Mouse (Mus musculus): ENCODE measurements around the gene Rnaset2b. TPM values are rescaled to one million over a fixed set of nuclear protein-coding genes. Genes with fewer than 3 reads are reported as not detected.
"Not testable (repeated sequence)": the region's sequence is repeated elsewhere in the genome, so short reads cannot be mapped to it uniquely, and the experiment has no call there.

The Rnaset2b gene
- polyA plus RNA-seq, 1 experiment from 2014 or later, result 161 TPM

DNA sequence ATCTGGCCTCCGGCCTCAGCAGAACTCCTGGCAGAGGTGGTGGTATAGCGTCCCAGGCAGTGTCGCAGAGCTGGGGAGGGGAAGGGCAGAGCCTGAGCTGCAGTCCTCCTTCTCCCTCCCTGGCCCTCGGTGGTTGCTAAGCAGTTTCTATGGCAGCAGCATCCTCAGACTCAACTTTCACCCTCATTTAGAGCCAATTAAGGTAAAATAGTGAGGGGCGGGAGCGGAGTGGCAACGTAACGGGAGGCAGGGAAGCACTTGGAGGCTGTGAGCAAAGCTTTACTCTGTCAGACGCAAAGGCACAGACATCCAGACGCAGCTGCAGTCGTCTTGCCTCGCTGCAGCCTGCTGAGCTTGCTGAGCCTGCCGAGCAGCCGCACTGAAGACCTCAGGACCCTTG lies 54.8 kb downstream of the Rnaset2b start, which contains the start of gene Gm1604a:
Gm1604a (plus strand) TSS at position 312 of the 400 bp plus-strand sequence.
- 10% methylated on average over 6 of the region's 14 CpGs for WGBS
- not testable (repeated sequence) for H3K27me3 ChIP-seq (ENCODE audit: control insufficient read depth, insufficient read depth, low read length)
- ATAC-seq (ENCODE audit: insufficient number of reproducible peaks, low FRiP score, low TSS enrichment, low read depth), result peak; percentile 51; the same call in 1 of the 2 replicates

DNA sequence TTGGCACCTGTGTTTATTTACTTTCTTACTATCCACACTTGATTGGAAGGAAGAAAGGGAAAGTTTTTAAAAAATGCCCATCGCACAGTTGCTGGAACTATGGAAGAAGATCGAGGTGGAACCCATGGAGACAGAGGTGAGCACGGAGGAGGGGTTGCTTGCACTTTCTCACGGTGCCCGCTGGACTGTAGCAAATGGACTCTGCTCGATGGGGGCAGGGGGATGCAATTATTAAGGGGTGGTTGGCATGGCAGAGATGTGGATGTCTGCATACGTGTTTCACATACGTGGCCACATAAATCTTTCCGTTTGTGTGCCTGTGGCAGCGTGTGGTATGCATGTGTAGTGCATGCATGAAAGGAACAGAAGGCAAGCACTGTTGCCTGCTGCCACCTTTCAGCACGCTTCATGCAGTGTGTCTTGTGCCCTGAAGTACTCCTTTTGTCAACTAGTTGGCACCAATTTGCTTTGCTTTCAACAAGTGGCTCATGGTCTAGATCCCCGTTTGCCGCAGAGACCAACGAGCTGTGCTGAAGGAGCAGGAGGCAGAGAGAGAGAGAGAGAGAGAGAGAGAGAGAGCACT lies 55.4 kb downstream of the Rnaset2b start:
- not testable (repeated sequence) for H3K4me3 ChIP-seq (ENCODE audit: low read depth, low read length); DNase-seq (ENCODE audit: low spot score); H3K27ac ChIP-seq (replicated peaks; ENCODE audit: low read depth, low read length); ATAC-seq (ENCODE audit: insufficient number of reproducible peaks, low FRiP score, low TSS enrichment, low read depth); H3K9me3 ChIP-seq (ENCODE audit: control insufficient read depth, low read length); H3K27me3 ChIP-seq (ENCODE audit: control insufficient read depth, insufficient read depth, low read length); H3K4me2 ChIP-seq (ENCODE audit: low read depth, severe bottlenecking); H3K9ac ChIP-seq (ENCODE audit: low read length); H3K36me3 ChIP-seq (ENCODE audit: control insufficient read depth, insufficient read depth, low read length); H3K4me1 ChIP-seq (ENCODE audit: control insufficient read depth, insufficient read depth, low read length)
- 55% methylated on average over 3 of the region's 14 CpGs for WGBS

More for the DNA sequence above, 54.8 kb downstream of the Rnaset2b start, which contains the start of gene Gm1604a:
- H3K4me3 ChIP-seq (ENCODE audit: low read depth, low read length); H3K9me3 ChIP-seq (ENCODE audit: control insufficient read depth, low read length); H3K4me1 ChIP-seq (ENCODE audit: control insufficient read depth, insufficient read depth, low read length); H3K36me3 ChIP-seq (ENCODE audit: control insufficient read depth, insufficient read depth, low read length); H3K27ac ChIP-seq (replicated peaks; ENCODE audit: low read depth, low read length); H3K4me2 ChIP-seq (ENCODE audit: low read depth, severe bottlenecking); DNase-seq (ENCODE audit: low spot score); H3K9ac ChIP-seq (ENCODE audit: low read length): not testable (repeated sequence)

DNA sequence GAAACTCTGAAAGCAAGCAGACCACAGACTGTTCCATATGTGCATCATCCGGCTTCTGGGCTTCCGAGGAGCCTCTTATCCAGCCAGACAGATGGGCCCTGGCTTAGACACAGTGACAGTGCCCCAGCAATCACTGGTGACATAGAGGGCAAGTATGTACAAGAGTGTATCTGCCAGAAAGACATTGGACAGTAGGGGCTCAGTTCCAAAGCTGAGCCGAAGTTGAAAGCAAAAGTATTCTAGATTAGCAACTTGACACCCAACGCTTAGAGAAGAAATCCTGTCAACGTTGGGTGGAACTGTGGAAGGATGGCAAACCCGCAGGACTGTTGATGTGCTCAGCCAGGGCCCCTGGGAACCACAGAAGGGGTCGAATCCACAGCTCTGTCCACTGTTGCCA lies 59.8 kb downstream of the Rnaset2b start:
- not testable (repeated sequence) for H3K36me3 ChIP-seq (ENCODE audit: control insufficient read depth, insufficient read depth, low read length); H3K9me3 ChIP-seq (ENCODE audit: control insufficient read depth, low read length); H3K4me1 ChIP-seq (ENCODE audit: control insufficient read depth, insufficient read depth, low read length); H3K9ac ChIP-seq (ENCODE audit: low read length); DNase-seq (ENCODE audit: low spot score); H3K4me2 ChIP-seq (ENCODE audit: low read depth, severe bottlenecking); H3K4me3 ChIP-seq (ENCODE audit: low read depth, low read length); ATAC-seq (ENCODE audit: insufficient number of reproducible peaks, low FRiP score, low TSS enrichment, low read depth); H3K27me3 ChIP-seq (ENCODE audit: control insufficient read depth, insufficient read depth, low read length); H3K27ac ChIP-seq (replicated peaks; ENCODE audit: low read depth, low read length)
- 74% methylated on average over 6 of the region's 7 CpGs for WGBS

DNA sequence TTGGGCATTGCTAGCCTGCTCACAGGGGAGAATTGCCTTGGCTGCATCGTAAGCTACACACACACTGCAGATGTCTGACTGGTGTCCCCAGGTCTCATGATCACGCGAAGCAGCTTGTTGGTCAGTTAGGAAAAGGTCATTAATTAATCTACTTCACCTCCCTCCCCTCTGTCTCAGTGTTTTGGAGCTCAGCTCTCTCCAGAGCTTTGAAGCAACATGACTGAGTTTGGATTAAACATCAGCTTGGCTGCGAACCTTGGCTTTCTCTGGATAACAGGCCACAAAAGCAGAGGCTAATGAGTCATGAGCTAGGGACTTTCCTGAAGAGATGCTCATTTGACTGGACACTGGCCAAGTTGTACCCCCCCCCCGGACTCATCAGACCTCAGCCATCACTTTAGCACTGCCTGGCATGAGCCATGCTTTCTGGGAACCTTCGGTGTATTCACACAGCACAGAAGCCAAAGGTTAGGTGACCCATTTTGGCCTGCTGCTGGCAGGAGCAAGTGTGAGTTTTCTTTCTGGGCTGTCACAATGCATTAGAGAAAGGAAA lies 60.3 kb downstream of the Rnaset2b start:
- H3K4me3 ChIP-seq (ENCODE audit: low read depth, low read length); H3K4me2 ChIP-seq (ENCODE audit: low read depth, severe bottlenecking); ATAC-seq (ENCODE audit: insufficient number of reproducible peaks, low FRiP score, low TSS enrichment, low read depth); H3K9ac ChIP-seq (ENCODE audit: low read length); H3K27me3 ChIP-seq (ENCODE audit: control insufficient read depth, insufficient read depth, low read length); H3K9me3 ChIP-seq (ENCODE audit: control insufficient read depth, low read length); H3K4me1 ChIP-seq (ENCODE audit: control insufficient read depth, insufficient read depth, low read length); H3K27ac ChIP-seq (replicated peaks; ENCODE audit: low read depth, low read length); H3K36me3 ChIP-seq (ENCODE audit: control insufficient read depth, insufficient read depth, low read length); DNase-seq (ENCODE audit: low spot score): not testable (repeated sequence)
- 74% methylated on average over 3 of the region's 6 CpGs for WGBS

DNA sequence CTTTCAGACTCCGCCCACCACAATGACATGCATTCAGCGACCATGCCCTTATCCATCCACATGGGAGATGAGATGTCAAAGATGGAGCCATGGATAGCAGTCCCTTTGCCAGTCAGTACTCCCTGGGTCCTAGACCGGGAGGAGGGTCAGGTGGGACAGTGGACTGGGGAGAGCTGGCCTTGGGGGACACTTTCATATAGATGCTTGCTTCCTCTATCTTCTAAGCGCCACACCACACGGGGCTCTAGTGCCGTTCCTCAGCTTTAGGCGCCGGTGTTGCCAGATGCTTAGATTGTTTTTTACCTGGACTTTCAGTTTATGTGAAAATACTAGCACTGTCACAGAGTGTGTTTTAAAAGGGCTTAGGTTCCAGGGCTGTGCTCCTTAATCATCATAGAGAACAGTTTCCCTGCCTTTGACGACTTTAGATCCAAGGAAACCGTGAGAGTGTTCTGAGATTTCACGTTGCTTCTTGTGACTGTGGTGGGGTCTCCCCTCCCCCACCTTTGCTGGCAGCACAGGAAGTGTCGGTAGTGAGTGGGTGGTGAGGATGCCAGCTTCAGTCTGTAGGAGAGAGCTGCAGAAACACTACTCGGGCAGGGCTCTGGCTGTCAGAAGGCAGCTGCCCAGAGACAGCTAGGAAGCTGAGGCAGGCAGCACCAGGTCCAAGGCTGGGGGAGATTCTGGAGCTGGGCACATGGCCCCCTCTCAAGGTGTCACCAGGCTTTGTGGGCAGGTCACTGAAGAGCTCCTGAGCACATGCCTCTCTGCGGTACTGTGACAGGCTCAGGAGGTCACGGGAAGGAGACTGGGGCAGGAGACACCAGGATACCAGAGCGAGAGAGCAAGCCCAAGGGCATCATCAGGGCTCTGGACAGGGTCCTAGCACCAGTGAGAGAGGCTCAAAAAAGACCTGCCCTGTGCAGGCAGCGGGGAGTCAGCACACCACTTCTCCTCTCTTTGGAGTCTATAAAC lies 63.0 kb downstream of the Rnaset2b start:
- 70% methylated on average over 3 of the region's 17 CpGs for WGBS
- H3K9me3 ChIP-seq (ENCODE audit: control insufficient read depth, low read length); H3K4me1 ChIP-seq (ENCODE audit: control insufficient read depth, insufficient read depth, low read length); H3K27me3 ChIP-seq (ENCODE audit: control insufficient read depth, insufficient read depth, low read length); H3K4me2 ChIP-seq (ENCODE audit: low read depth, severe bottlenecking); H3K36me3 ChIP-seq (ENCODE audit: control insufficient read depth, insufficient read depth, low read length); H3K4me3 ChIP-seq (ENCODE audit: low read depth, low read length); H3K9ac ChIP-seq (ENCODE audit: low read length); H3K27ac ChIP-seq (replicated peaks; ENCODE audit: low read depth, low read length); ATAC-seq (ENCODE audit: insufficient number of reproducible peaks, low FRiP score, low TSS enrichment, low read depth); DNase-seq (ENCODE audit: low spot score): not testable (repeated sequence)

Other genes with a start within 250 kb of the Rnaset2b start
- gene Ezr, start 187.8 kb upstream of the Rnaset2b start, polyA plus RNA-seq (2014; fragmentation: Nextera tagmentation; extraction: Ambion mirVana), result 25.6 and 26.9 TPM in 2 replicates
- 38.6 and 41.9 TPM in 2 replicates for gene Rsph3b, start 22.0 kb upstream of the Rnaset2b start, polyA plus RNA-seq (2014; fragmentation: Nextera tagmentation; extraction: Ambion mirVana)
- 63.6 and 64.2 TPM in 2 replicates for gene Tagap1, start 9.5 kb upstream of the Rnaset2b start, polyA plus RNA-seq (2014; fragmentation: Nextera tagmentation; extraction: Ambion mirVana)
- gene Gm49721, start 8.3 kb downstream of the Rnaset2b start, polyA plus RNA-seq (2014; fragmentation: Nextera tagmentation; extraction: Ambion mirVana), result 0.09 and 0.16 TPM in 2 replicates
- gene Gm1604a, start 54.9 kb downstream of the Rnaset2b start, polyA plus RNA-seq (2014; fragmentation: Nextera tagmentation; extraction: Ambion mirVana), result not detected in 2 replicates
- 20.1 and 24.2 TPM in 2 replicates for gene Rps6ka2, start 199.5 kb downstream of the Rnaset2b start, polyA plus RNA-seq (2014; fragmentation: Nextera tagmentation; extraction: Ambion mirVana)